In the genomic region with DNA sequence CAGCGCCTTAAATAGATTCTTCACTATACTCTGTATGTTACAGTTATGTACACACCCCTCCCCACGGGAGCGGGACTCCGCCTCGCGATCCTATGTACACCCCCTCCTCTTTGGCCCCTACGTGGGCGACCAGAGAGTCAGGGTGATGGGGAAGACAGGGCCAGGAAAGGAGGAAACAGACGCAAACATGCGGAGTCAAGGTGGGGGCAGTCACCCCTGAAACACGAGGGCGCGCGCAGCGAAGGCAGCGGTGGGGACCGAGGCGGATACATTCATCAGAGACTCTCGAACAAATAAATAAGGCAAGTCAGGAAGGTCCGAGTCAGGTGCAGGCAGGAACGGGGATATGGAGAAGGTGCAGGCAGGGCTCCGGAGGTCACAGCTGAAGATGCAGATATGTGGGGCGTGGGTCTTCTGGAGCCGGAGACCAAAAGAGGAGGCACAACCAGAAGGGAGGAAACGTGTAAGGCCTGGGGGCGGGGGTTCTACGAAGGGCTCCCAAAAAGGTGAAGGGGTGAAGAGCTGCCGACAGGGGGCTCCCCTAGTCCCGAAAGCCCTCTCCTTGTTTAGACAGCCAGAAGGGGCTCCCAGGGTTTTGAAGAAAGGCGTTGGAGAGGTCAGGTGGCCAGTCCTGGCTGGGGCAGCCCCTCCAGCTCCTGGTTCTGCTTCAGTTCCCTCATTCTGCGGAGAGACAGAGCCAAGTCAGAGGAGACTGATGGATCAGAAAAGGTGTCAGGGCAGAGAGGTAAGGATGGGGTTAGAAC, we compare ENCODE assay signal across 9 mouse cellular contexts. TPM values are rescaled to one million over a fixed set of nuclear protein-coding genes. Genes with fewer than 3 reads are reported as not detected.
DNase-seq lines count a peak whose midpoint lies in the region; ATAC-seq lines count a peak whose summit lies in the region.
"Had no signal": no experiment of that assay in that cellular context is flagged by ENCODE, and none has a peak within 500 bp of the region (broad histone marks: within the 10 kb centered on the region; RNA-seq: fewer than 3 reads in every experiment).

No protein-coding gene starts in this region.

- intact Hi-C loops in gastrocnemius, postnatal 14 days (cut with DNase I; ENCODE audit: low total_unique reads): no loop called here

- H3K27ac ChIP-seq in limb, embryonic 10.5 days: peak overlapping the region; percentile 91
- H3K27ac ChIP-seq in midbrain, embryonic 10.5 days (replicated peaks): peak overlapping the region; percentile 95

- under 1% methylated on average over 31 of the region's 31 CpGs for WGBS in limb, embryonic 10.5 days
- WGBS in midbrain, embryonic 10.5 days: under 1% methylated on average over 31 of the region's 31 CpGs

- peaks cover 49% of the 10 kb centered on the region for H3K36me3 ChIP-seq in limb, embryonic 10.5 days
- peaks cover 57% of the 10 kb centered on the region for H3K36me3 ChIP-seq in midbrain, embryonic 10.5 days

- no peaks in the 10 kb centered on the region for H3K9me3 ChIP-seq in limb, embryonic 10.5 days (replicated peaks)
- no peaks in the 10 kb centered on the region for H3K9me3 ChIP-seq in midbrain, embryonic 10.5 days (replicated peaks)

- peaks cover 37% of the 10 kb centered on the region for H3K4me1 ChIP-seq in limb, embryonic 10.5 days
- peaks cover 42% of the 10 kb centered on the region for H3K4me1 ChIP-seq in midbrain, embryonic 10.5 days

- DNase-seq in layer of hippocampus, adult 11-12 months (ENCODE audit: low spot score): peak; percentile 82
- no peak for DNase-seq in layer of hippocampus, adult 9-10 months (ENCODE audit: low spot score)
- DNase-seq in embryo, embryonic 10 days (ENCODE audit: low spot score): peak; percentile 67
- peak; percentile 78 for DNase-seq in gastrocnemius, postnatal 14 days
- peak; percentile 86 for DNase-seq in limb, embryonic 10.5 days (ENCODE audit: low spot score)
- DNase-seq in midbrain, embryonic 10.5 days (ENCODE audit: low spot score): peak; percentile 83
- DNase-seq in spleen, adult 12 weeks (ENCODE audit: low spot score): peak; percentile 72

- H3K4me3 ChIP-seq in limb, embryonic 10.5 days: peak overlapping the region; percentile 64
- peak overlapping the region; percentile 69 for H3K4me3 ChIP-seq in midbrain, embryonic 10.5 days

- no peaks in the 10 kb centered on the region for H3K27me3 ChIP-seq in limb, embryonic 10.5 days (ENCODE audit: low read depth, poor library complexity, severe bottlenecking)
- H3K27me3 ChIP-seq in midbrain, embryonic 10.5 days (ENCODE audit: low read depth, poor library complexity, severe bottlenecking): no peaks in the 10 kb centered on the region
- H3K27me3 ChIP-seq: Patski had no signal

- peak; percentile 7 for ATAC-seq in inflammation-experienced regulatory T-cells, adult 6 months

RNA-seq across cellular contexts. Expression of gene Spag7, which starts 0.5 kb away (rescaled TPM):
- total RNA-seq in gastrocnemius, postnatal 14 days (2021): 100 to 1,000 TPM; 117 to 122 TPM
- polyA plus RNA-seq in inflammation-experienced regulatory T-cells, adult 6 months (2017; shearing (Covaris generic)): 100 to 1,000 TPM; 131 to 155 (median 137) TPM
- polyA plus RNA-seq in limb, embryonic 10.5 days (2016; fragmentation: Nextera tagmentation; extraction: Ambion mirVana): 182 and 196 TPM in 2 replicates
- 186 TPM in 2 replicates for polyA plus RNA-seq in midbrain, embryonic 10.5 days (2016; fragmentation: Nextera tagmentation; extraction: Ambion mirVana)

RNA-seq across cellular contexts. Expression of gene Eno3, which starts 12.8 kb away (rescaled TPM):
- 1,000 to 10,000 TPM; 6,763 to 7,262 TPM for total RNA-seq in gastrocnemius, postnatal 14 days (2021)
- polyA plus RNA-seq in inflammation-experienced regulatory T-cells, adult 6 months (2017; shearing (Covaris generic)): 10 to 100 TPM in 2 of 3 experiments, 1 to 10 TPM in 1; 6.2 to 27.4 (median 21.7) TPM
- 67.8 and 75.6 TPM in 2 replicates for polyA plus RNA-seq in limb, embryonic 10.5 days (2016; fragmentation: Nextera tagmentation; extraction: Ambion mirVana)
- polyA plus RNA-seq in midbrain, embryonic 10.5 days (2016; fragmentation: Nextera tagmentation; extraction: Ambion mirVana): 22.6 and 32.8 TPM in 2 replicates

RNA-seq across cellular contexts. Expression of gene Pfn1, which starts 15.3 kb away (rescaled TPM):
- 100 to 1,000 TPM; 340 to 388 TPM for total RNA-seq in gastrocnemius, postnatal 14 days (2021)
- 1,000 to 10,000 TPM; 3,037 to 4,758 (median 3,214) TPM for polyA plus RNA-seq in inflammation-experienced regulatory T-cells, adult 6 months (2017; shearing (Covaris generic))
- polyA plus RNA-seq in limb, embryonic 10.5 days (2016; fragmentation: Nextera tagmentation; extraction: Ambion mirVana): 2,132 and 2,568 TPM in 2 replicates
- polyA plus RNA-seq in midbrain, embryonic 10.5 days (2016; fragmentation: Nextera tagmentation; extraction: Ambion mirVana): 1,553 and 1,733 TPM in 2 replicates

RNA-seq across cellular contexts. Expression of gene Camta2, which starts 18.1 kb away (rescaled TPM):
- total RNA-seq in gastrocnemius, postnatal 14 days (2021): 10 to 100 TPM; 21.2 to 25.5 TPM
- 10 to 100 TPM; 11.5 to 17.1 (median 12.8) TPM for polyA plus RNA-seq in inflammation-experienced regulatory T-cells, adult 6 months (2017; shearing (Covaris generic))
- 8.9 and 11.6 TPM in 2 replicates for polyA plus RNA-seq in limb, embryonic 10.5 days (2016; fragmentation: Nextera tagmentation; extraction: Ambion mirVana)
- polyA plus RNA-seq in midbrain, embryonic 10.5 days (2016; fragmentation: Nextera tagmentation; extraction: Ambion mirVana): 9.8 and 12.4 TPM in 2 replicates

RNA-seq across cellular contexts. Expression of gene Slc25a11, which starts 22.5 kb away (rescaled TPM):
- total RNA-seq in gastrocnemius, postnatal 14 days (2021): 100 to 1,000 TPM; 278 to 315 TPM
- 100 to 1,000 TPM in 2 of 3 experiments, 10 to 100 TPM in 1; 85.3 to 111 (median 111) TPM for polyA plus RNA-seq in inflammation-experienced regulatory T-cells, adult 6 months (2017; shearing (Covaris generic))
- 136 and 160 TPM in 2 replicates for polyA plus RNA-seq in limb, embryonic 10.5 days (2016; fragmentation: Nextera tagmentation; extraction: Ambion mirVana)
- 142 and 149 TPM in 2 replicates for polyA plus RNA-seq in midbrain, embryonic 10.5 days (2016; fragmentation: Nextera tagmentation; extraction: Ambion mirVana)
